Mouse (Mus musculus) monocyte, adult 5-6 weeks (primary cell): ENCODE measurements around the gene Ajuba. TPM values are rescaled to one million over a fixed set of nuclear protein-coding genes. Genes with fewer than 3 reads are reported as not detected.
"Not testable (repeated sequence)": the region's sequence is repeated elsewhere in the genome, so short reads cannot be mapped to it uniquely, and the experiment has no call there.

Experiments used
- ATAC-seq: fragments of 153-309, 156-312 bp; replicated peaks from 2 replicates; pipeline ENCODE4 v1.8.0; 2017; ENCODE audit warnings: mild to moderate bottlenecking; ENCODE audit not compliant: low TSS enrichment, insufficient number of reproducible peaks, severe bottlenecking, poor library complexity, low FRiP score
- total RNA-seq: library from RNA; stranded (forward); fragments of 200-1000, 200-491, 200-594 nt; gene quantifications from 3 replicates; pipeline ENCODE4 v1.2.3, GENCODE M21; 2017

Ajuba gene
- 0.43 to 2.9 TPM (median 0.67 TPM) in 3 replicates for total RNA-seq

- ATAC-seq = peak; percentile 84
These were observed at the start of gene Ajuba for GRCm38 (mm10) chr14:54577089-54577982. Gene Ajuba (minus strand): TSS chr14:54577558.

GRCm38 (mm10) chr14:54624976-54625375 lies 47.6 kb upstream of the Ajuba start:
- no peak for ATAC-seq

DNA sequence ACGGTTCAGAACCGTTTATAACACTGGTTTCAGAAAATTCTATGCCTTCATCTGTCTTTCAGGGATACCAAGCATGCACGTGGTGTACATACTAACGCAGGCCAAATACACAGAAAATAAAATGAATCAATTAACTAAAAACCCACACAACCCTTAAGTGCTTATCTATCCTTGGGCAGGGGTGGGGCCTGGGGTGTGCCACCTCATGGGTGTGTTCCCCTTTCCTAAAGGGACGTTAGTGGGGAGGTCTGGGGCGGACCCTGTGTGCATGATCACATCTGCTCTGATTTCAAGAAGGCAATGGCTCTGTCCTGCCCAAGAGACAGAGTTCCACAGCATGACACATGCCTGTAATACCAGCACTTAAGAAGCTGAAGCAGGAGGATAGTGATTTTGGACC lies 46.0 kb upstream of the Ajuba start:
- ATAC-seq = no peak

DNA sequence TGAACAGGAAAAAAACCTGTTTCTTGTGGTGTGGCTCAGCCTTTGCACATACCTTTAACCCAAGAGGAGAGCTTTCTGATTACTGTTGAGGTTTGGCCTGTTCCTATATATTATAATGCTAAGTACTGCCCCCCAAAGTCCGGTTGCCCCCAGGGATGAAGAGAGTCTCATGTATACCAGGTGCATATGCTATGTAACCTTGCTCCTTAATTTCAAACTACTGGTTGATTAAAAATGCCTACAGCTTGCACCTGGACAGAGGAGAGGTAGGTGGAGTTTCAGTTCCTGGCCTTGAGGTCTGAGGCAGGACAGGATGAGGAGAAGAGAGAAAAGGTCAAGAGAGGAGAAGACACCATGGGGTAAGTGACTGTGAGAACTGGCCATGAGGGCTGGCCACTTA lies 43.8 kb upstream of the Ajuba start, which contains the start of gene Psmb11:
TSS of gene Psmb11 (plus strand) at position 301 of the 400 bp plus-strand sequence.
- no peak for ATAC-seq

GRCm38 (mm10) chr14:54617897-54618365 lies 40.6 kb upstream of the Ajuba start, which contains the start of gene Psmb5:
Gene Psmb5 (minus strand): TSS chr14:54618022.
- ATAC-seq = peak; percentile 92

- ATAC-seq = 0 out of 2 replicates have a peak, but pooled peaks have one; percentile 10
These were observed 40.0 kb upstream of the Ajuba start for GRCm38 (mm10) chr14:54617152-54617896.

DNA sequence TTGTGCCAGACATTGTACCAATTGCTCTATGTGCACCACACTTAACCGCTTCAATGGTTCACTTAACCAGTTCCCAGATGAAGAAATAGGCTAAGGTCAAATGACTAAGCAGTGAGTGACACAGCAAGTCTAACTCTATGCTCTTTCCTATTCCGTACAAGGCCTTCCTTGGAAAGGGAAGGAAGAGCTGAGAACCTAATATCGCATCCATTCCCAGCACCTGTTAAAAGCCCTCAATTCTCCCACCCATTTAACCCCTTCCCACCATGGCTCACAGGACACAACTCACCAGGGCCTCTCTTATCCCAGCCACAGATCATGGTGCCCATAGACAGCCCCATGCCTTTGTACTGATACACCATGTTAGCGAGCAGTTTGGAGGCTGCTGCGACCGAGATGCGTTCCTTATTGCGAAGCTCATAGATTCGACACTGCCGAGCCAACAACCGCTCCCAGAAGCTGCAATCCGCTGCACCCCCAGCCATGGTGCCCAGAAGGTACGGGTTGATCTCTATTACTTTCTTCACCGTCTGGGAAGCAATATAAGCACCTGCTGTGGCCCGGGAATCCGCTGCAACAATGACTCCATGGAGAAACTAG lies 39.0 kb upstream of the Ajuba start:
- ATAC-seq = no peak

DNA sequence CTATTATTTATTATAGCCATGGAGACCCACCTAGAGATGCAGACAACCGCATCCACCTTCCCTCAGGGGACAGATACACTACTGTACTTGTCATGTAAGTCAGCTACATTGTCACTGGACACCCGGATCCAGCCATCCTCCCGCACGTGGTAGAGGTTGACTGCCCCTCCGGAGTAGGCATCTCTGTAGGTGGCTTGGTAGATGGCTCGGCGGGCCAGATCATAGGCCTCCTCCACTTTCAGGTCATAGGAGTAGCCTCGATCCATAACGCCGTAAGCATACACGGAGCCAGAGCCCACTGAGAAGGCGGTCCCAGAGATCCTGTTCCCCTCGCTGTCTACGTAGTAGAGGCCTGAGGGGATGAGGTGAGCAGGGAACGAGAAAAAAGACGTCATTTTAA lies 36.8 kb upstream of the Ajuba start:
- ATAC-seq = not testable (repeated sequence)

DNA sequence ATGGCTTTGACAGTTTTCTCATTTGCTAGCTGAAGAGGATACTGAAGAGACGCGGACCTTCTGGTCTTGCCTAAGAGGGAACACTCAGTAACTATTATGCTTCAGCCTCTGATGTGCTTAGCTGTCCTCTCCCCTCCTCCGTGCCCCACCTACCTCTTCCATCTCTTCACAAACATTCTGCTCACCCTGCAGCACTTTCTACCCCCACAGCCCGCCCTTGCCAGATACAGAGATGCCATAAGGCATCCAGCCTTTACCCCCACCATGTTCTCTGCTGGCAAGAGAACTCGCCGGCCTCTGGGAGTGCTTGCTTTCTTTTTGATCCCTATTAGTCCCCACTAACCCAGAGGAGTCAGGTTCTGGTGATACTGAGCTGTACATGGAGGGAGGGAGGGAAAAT lies 33.3 kb upstream of the Ajuba start:
- no peak for ATAC-seq

- no peak for ATAC-seq
These were observed 32.6 kb upstream of the Ajuba start for GRCm38 (mm10) chr14:54609962-54610361.

GRCm38 (mm10) chr14:54609245-54609644 lies 31.9 kb upstream of the Ajuba start:
- no peak for ATAC-seq

GRCm38 (mm10) chr14:54607226-54607625 lies 29.9 kb upstream of the Ajuba start:
- no peak for ATAC-seq

DNA sequence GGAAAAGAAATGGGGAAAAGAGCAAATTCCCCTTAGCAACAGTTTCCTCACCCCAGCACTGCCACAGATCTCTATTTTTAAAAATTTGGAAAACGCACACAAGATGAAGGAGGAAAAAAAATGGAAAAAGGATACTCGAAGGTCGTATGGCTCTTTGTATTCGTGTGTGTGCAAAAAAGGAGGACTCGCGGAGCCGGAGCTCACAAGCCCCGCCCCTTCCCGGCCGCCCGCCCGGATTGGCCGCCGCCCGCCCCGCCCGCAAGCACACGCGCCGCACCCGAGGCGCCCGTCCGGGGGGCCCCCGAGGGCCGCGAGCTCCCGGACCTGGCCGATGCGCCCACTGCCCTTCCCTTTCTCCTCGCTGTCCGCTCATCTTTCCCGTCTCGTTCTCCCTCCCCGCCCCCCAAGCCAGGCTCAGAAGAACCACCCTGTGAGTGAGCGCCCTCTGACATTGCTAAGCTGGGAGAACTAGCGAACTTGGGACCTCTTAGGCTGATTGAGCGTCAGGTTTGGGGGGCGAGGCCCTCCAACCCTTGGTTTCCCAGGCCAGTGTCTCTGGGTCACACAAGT lies 28.5 kb upstream of the Ajuba start, which contains the start of gene 4931414P19Rik:
TSS of gene 4931414P19Rik (minus strand) at position 242 of the 570 bp plus-strand sequence.
- ATAC-seq = peak; percentile 28; the same call in 1 of the 2 replicates

GRCm38 (mm10) chr14:54603686-54604085 lies 26.3 kb upstream of the Ajuba start:
- no peak for ATAC-seq

DNA sequence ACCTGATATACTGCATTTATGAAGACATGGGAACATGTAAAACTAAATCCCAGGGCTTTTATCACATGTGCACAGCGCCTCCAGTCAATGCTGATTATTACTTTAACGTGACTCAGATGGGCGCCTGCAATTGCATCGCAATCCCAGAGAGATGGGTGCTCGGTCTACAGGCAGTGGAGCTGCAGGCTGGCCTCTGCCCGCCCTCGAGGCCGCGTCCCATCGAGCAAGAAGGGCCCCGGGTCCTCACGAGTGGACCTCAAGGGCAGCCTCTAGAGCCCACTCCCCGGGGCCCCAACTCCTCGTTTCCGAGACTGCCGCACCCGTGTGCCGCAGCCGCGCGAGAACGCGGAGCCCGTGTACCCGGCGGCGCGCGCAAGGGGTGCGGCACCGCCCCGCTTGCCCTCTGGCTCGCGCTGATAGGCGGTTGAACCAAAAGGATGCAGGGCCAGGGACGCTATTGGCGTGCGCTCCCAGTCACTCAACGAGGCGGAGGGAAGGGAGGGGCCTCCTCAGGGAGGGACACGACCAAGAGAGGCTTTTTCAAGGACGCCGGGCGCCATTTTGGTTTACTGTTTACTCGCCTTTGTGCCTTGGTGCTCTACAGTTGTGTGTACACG lies 25.8 kb upstream of the Ajuba start:
- peak; percentile 100 for ATAC-seq

GRCm38 (mm10) chr14:54602613-54603012 lies 25.3 kb upstream of the Ajuba start:
- no peak for ATAC-seq

GRCm38 (mm10) chr14:54601601-54602000 lies 24.2 kb upstream of the Ajuba start:
- ATAC-seq = no peak

DNA sequence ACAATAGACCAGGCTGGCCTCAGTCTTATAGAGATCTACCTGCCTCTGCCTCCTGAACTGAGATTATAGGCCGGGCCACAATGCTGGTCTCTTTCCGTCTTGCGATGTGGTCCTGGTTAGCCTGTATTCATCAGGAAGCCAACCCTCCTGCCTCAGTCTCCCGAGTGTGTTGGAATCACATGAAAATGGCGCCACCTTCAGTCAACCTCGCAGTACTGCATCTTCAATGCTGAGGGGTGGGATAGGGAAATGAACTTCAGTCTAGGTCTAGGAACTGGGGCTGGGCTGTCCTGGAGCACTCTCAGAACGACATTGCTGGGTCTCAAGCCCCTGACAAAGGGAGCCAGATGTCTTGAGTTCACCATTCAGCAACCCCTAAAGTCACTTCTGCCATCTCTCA lies 19.7 kb upstream of the Ajuba start:
- no peak; the same call in 1 of the 2 replicates for ATAC-seq
